Mouse (Mus musculus) lung, postnatal 4 days (tissue): ENCODE measurements around the gene Slc5a4a.

Experiments
- DNase-seq, 2 experiments: peaks; one replicate each; pipeline ENCODE4 v3.0.0; 2021

The Slc5a4a gene

DNA sequence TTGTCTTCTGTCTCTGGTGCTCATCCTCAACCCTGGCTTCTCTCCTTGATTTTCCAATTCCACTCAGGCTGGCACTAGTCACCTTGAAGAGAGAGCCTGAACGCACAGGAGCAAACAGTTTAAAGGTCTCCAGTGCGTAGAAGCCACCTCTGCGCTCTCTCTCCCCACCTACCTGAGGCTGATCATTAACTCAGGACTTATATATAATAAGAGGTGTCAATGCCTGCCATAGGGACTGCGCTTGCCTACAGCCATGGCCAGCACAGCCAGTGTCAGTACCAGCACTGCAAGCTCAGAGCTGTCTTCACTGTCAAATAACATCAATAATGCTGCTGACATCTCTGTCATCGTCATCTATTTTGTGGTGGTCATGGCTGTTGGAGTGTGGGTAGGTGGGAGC is at the start of gene Slc5a4a:
Gene Slc5a4a, plus strand, starts transcription at position 174 of the 400 bp plus-strand sequence.
- no peak for DNase-seq

DNA sequence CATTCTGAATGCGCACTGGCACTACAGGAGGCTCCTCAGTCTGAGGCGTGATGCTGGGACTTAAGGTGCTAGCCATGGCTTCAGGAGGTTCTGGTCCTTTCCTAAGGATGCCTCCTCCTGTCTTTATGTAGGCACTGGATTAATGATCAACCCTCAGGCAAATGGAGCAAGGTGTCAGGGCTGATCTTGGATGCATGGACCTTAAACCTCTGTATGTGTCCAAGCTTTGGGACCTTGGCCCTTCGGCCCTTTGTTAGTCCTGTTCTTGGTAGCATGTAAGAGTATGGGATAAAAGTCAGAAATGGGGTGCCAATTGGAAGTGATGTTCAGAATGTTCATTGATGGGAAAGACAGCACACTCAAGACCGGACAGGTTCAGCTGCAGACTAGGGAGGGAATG is 36.4 kb upstream of the Slc5a4a start, which contains the start of gene Slc5a4b:
Gene Slc5a4b, minus strand, starts transcription at position 101 of the 400 bp plus-strand sequence.
- DNase-seq = no peak

DNA sequence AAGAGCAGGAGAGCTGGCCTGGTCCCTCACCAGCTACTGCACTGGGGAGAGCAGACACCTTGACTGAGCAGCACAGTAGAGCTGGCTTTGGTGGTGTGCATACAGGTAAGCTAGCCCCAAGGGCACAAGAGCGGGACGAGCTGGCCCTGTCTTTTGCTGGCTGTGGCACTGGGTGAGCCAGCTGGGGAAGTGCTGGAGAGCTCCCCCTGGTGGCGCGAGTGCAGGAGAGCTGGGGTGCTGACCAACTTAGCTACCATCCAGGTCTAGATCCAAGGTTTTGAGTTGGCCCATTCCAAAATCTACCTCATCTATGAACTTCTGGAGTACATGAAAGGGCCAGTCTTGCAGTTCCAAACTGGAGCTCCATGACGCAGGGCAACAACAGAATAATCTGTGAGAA is 29.3 kb upstream of the Slc5a4a start:
- DNase-seq = peak; percentile 65 to 71

DNA sequence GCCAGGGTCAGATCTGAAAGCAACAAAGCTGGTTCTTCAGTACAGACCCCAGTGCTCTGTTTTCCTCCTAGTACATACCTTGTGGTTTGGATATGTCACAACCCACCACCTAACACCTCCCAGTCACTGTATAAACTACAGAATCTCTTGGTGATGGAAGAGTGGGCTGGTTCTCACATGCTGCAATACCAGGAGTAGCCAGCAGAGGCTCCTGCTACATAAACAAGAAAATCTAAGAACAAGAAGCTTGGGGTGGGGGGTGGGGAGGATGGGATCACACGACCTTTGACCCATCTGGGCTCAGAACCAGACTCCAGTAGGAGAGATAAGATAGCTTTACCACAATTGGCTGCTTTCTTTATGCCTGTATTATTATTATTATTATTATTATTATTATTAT is 28.5 kb upstream of the Slc5a4a start:
- peak in 1 of 2 experiments; percentile 24 for DNase-seq

DNA sequence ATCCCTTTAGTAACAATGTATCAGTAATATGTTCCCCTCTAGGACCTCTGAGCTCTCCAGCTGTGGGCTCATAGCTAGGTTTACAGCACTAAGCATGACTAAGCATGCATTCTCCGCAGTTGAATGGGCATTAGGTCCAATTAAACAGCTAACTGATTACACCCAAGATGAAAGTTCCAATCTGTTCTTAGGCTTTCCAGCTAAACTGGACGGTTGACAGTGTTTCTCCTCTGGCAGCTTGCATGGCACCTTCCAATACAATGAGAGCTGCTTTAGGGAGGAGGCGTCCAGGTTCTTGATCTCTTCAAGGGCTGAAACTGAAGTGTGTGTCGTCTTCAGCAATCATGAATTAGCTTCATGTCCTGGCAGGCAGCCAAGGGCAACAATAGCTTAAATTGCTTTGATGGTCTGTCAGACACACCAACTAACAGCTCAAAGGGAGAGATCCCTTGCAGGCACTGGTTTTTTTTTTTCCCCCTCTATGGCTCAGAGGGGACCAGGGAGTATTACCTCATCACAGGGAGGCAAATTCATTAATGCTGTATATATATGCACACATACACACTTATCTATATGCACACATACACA is 27.0 kb upstream of the Slc5a4a start:
- DNase-seq = no peak

DNA sequence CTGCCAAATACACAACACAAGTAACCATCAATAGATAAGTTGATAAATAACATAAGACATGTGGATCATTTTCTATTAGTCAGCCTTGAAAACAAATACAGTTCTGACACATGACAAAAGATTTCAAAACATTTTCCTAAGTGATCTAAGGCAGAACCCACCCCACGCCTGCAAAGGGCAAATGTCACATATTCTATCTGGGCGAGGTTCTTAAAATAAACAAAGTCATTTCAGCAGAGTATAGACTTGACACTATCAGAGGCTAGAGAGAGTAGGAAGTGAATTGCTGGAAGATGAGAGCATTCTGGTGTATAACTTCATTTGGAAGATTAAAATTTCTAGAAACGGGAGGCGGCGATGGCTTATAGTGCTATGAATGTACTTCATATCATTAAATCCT is 25.8 kb upstream of the Slc5a4a start:
- DNase-seq = no peak

DNA sequence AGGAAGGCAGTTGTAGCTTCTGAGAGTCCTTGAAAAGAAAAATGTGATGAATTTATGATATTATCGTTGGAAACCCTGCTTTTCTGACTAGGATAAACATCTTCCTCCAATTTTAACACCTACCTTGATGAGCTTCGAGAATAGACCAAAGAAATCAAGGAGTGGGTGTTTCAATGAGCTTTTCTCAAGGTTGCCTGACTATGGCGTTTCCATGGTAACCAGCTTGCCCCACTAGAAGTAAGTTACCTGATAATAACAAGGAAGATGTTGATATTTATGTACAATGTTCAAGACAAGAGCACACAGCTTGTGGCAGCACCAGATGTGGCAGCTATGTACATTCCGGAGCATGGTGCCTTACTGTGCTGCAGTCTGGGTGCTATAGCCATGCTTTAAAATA is 14.7 kb upstream of the Slc5a4a start:
- no peak for DNase-seq

DNA sequence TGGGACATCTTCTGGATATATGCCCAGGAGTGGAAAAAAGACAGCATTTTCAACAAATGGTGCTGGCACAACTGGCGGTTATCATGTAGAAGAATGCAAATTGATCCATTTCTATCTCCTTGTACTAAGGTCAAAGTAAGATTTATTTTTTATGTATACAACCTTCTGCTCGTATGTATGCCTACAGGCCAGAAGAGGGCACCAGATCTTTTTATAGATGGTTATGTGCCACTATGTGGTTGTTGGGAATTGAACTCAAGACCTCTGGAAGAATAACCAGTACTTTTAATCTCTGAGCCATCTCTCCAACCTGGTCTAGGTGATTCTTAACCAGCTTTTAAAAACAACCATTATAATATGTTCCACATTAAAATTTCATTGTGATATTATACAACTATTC is 10.9 kb upstream of the Slc5a4a start:
- no peak for DNase-seq

DNA sequence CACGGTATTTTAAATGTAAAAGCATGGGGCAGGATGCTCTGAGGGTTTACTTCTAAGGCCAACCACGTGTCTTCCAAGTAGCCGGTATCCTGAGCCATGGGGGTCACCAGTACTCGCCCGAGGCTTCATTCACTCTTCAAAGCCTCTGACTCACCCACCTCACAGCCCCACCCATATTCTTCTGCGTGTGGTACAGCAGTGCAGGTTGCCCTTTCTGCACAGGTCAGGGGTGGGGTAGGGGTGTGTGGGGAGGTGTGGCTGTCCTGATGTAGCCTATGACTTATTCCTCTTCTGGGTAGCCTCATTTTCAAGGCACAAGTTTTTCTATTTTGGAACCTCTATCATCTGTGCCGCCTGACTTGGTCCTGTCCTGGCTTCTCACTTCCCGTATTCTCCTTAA is 405 bp upstream of the Slc5a4a start:
- no peak for DNase-seq

DNA sequence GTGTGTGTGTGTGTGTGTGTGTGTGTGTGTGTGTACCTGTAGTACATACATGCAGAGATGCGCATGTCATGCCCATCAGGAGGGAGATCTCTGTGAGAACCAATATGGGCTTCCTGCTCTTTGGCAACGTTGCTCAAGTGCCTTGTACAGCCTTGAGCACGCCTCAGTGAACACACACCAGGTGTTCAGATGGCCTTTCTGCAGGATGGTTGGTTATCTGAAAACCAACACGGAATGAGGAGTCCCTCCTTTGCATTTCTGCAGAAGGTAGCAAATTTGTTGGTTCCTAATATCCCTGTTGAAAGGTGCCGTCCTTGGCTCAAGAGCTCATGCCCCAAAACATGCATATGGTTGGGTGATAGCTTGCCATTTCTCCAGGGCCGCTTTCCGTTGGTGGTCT is 8.7 kb downstream of the Slc5a4a start:
- no peak for DNase-seq

DNA sequence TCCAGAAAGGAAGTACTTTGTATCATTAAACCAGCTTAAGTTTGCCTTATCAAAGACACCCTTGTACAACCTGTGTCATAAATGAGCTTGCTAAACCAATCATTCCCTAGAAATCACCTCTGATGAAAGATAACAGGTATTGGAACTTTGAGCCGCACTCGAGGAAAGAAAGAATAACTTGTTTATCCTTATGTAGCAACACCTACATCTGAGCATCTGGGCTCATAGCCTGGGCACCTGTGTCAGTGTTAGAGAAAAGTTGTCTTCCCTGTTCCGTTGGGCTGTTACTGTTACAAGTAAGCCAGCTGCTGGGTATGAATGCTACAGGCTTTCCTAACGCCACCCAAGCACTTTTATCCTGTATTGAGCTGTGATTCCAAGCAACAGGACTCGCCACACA is 10.3 kb downstream of the Slc5a4a start:
- DNase-seq = no peak

DNA sequence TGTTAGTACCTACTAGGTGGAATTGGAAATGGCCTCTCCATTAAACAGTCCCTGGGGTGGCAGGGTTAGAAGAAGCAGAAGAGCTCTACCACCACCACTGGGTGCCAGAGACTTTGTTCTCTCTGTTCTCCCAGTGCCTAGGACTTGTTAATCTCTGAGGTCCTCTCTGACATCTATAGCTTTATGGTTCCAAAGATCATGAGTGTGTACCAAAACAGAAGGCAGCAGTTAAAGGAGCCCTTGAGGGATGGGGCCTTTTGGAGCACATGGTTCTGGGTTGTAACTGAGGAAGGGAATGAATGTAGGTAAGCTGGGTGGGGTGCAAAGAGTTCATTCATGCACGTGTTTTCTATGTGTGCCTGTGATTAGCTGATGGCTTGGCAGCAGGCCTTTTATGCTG is 10.8 kb downstream of the Slc5a4a start:
- no peak for DNase-seq

DNA sequence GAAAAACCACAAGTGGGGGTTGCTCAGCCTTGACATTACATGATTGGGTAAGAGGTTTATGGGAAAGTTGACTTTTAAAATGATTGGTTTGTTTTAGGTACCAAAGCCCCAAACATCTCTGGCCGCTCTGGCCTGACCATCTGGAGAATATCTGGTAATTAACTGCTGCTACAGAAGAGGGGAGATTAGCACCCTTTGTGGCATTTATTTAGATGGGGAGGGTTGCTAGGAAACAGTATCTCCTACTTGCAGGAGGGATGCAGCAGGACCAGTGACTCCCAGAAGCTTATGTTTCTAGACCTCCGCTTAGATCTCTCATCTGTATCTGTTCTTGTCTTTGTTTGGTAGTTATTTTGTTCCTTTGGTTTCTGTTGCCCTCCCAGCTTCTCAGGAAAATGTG is 27.6 kb downstream of the Slc5a4a start:
- no peak for DNase-seq

DNA sequence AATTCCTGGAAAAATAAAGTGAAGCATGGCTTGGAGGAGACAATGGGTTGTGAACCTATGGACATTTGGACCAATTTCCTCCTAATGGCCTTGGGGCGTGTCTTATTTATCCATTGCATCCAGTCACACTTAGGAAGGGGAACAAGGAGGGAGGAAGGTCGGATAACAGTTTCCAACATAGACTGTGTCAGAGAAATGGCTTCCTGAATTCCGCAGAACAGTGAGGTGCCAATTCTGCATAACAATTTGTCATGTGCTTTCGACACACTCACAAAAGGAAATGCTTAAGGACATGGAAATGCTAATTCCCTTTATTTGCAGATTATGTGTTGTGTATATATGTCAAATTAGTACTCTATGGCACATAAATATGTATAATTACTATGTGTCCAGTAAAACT is 38.0 kb downstream of the Slc5a4a start:
- no peak for DNase-seq

DNA sequence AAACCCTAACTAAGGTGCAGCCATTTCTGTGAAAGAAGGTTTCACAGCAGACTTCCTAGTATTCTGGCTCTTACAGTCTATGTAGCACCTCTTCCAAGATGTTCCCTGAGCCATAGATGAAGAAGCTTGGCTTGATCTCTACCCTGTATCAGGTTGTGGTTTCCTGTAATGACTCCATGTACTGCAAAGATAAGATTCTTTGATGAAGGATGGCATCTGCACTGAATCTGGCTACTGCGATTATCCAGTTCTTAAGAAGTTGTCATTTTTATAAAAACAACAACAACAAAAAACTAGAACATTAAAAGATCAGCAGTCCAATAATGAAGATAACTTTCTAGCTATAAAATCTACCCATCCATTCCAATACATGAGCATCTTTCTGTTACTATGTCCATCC is 40.8 kb downstream of the Slc5a4a start:
- no peak for DNase-seq

DNA sequence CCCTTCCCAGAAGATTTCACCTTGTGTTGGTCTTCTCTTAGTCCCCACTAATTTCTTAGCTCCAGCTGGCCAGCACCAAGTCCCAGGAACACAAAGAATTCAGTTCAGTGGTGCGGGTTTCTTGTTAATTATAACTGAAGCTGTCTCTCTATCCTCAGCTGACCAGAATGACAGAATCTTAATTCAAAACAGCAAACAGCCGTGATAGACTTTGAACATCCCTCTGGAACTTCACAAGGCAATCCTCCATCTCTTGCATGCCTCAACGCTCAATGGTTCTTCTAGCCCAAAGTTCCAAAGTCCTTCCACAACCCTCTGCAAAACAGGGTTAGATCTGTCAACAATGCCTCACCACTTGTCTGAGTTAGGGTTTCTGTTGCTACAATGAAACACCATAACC is 54.2 kb downstream of the Slc5a4a start:
- no peak for DNase-seq

DNA sequence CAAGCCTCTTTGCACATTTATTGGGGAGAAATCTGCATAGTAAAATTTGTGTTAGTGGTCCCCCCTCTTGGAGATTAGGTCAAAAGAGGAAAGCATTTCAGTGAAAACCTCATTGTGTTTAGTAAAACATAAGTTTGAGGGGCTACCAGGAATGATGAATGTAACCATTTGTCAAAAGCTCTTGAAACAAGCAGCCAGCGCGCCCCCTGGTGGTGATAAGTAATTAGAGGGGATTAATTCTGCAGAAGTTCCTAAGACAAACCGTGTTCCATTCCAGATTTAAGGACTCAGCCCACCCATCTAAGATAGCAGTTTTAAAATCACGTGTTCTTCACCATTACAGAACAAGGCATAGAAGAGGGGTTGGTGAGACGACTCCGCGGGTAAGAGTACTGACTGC is 54.7 kb downstream of the Slc5a4a start:
- peak in 1 of 2 experiments; percentile 72 for DNase-seq

DNA sequence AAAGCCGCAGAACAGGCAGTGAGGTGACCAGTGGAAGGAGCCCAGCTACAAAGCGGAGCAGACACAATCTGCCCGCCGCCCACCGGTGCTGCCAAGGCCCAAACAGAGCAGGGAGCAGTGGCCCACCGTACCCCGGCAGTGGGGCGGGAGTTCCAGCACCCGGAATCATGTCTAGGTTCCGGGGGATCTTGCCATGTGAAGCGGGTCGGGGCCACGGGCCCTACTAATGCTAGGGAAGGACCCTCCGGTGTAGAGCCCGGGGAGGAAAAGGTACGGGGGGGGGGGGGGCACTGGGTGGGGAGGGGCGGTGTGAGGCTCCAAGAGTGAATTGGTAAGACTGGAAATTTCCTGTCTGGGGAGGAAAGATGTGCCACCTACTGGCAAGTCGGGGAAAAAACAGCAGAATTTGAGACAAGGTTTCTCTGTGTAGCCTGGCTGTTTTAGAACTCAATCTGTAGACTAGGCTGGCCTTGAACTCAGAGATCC is 56.6 kb downstream of the Slc5a4a start:
- peak in 1 of 2 experiments; percentile 44 for DNase-seq

DNA sequence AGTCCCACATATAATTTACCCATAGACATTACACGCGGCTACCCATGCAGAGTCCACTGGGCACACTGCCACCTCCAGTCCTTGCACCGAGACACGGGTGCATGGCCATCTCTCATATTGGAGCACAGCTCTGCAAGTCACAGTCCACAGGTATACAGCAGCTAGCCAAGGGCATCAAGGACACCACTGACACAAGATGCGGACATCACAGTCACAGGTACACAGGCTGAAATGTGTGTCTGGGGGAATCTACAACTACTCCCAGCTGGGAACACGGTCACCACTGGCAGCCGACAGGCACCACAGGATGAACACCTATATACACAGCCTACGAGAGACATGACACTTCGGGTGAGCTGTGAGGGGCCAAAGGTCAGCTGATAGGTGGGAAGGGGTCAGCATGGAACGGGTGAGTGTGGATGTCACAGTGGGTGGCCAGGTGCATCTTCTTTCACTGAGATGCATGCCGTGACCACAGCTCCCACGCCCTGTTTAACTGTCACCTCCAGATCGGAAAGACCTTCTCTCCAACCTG is 60.1 kb downstream of the Slc5a4a start:
- DNase-seq = no peak

DNA sequence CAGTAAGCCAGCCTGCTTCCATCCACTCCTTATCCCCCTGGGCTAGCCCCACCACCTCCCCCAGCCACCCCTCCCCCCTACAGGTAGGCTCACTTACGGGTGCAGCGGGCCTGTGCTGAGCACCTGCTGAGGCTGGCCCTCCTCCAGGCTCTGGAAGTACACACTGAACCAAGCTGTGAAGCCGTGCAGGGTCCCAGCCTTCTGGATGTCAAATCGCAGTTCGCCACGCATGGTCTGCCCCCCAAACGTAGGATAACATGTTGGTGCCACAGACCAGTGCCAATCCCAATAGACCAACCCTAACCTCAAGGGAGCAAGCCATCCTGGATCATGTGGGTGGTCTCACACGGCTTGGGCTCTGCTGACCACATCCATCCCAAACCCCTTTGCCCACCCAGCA is 62.0 kb downstream of the Slc5a4a start:
- DNase-seq = no peak

DNA sequence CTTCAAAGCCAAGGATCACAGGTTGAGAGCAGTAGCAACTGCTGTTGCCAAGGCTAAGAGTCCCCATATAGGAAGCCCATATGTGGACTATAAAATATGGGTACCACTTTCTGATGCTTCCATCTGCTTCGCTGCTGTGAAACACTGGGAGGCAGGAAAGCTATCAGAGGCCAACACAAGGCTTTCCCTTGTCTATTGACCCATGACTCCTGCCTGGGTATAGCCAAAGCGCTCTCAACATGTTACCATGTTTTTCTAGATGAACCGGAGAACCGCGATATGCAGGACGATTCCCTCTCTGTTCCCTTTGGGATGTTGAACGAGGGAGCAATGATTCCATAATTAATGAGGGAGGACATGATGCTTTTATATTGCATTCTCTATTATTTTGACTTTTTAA is 63.6 kb downstream of the Slc5a4a start:
- DNase-seq = no peak

DNA sequence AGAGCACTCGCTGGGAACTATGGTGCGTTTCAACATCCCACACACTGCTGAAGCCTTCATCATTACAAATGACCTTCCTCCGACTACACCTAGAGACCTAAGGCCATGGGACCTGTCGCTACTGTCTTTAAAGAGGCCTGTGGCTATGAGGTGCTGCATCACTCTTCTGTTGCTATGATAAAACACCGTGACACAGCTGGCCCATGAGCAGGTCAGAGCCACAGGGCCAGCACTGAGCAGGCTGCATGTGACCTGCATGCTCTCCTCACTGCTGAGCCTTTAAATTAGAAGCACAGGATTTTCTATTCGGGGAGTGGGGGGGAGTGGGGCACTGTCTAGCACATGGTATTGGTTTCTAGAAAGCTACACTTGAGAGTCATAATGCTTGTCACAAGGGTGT is 64.9 kb downstream of the Slc5a4a start:
- DNase-seq = no peak

DNA sequence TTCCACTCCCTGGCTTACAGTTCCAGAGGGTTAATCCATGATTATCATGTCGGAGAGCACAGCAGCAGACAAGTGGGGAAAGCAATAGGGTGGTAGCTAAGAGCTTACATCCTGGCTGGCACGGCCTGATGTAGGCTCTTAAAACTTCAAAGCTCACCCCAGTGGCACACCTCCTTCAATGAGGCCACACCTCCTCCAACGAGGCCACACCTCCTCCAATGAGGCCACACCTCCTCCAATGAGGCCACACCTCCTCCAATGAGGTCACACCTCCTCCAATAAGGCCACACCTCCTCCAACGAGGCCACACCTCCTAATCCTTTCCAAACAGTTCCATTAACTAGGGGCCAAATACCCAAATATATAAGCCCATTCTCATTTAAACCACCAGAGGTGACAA is 66.9 kb downstream of the Slc5a4a start:
- DNase-seq = no peak

DNA sequence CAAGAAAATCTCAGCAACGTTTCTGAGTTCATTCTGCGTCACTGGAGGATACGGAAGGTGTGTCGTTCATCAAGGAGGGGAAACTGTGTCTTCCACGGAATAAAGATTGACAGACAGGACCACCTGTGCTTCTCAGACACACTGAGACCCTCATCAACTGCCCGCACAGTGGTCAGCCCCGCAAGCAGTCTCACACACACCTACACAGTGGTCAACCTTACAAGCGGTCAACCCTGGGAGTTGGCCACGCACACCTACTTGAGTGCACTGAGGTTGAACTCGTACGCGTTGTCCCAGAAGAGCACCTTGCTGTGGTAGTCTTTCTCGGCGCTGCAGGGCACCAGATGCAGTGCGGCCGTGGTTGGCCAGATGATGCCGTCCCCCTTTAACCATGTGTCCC is 69.8 kb downstream of the Slc5a4a start:
- DNase-seq = no peak

DNA sequence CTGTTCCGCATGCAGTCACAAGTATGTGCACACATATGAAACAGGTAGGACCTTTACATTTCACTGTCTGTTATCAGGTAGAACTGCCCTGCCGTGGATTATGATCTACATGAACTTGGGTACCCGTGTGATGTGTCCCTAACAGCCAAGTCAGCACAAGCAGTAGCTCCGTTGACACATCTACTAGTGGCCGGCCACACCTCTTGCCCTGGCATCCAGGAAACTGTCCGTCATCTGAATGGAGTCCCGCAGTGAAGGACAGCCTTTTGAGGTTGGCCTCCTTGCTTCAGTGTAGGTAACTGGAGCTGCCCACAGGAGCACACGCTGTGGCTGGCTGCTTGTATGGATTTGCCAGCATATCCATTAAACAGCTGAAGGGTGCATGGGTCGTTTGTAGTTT is 71.0 kb downstream of the Slc5a4a start:
- DNase-seq = no peak
